Mouse (Mus musculus) midbrain, embryonic 11.5 days (tissue): ENCODE results near the gene Syn1. TPM values are rescaled to one million over a fixed set of nuclear protein-coding genes. Genes with fewer than 3 reads are reported as not detected.
A peak's percentile ranks its signal among the peaks of the same experiment; 100 is the strongest.

Experiments used
- ATAC-seq: fragments of 200-750 bp; cut with Nextera tagmentation; 2 replicates; pipeline ENCODE4 v1.8.0; 2017; ENCODE audit warnings: moderate TSS enrichment, moderate library complexity; ENCODE audit not compliant: low FRiP score
- DNase-seq: peaks from one replicate; pipeline ENCODE4 v3.0.0; 2015; ENCODE audit warnings: low spot score; ENCODE audit errors: missing footprints
- H3K27ac ChIP-seq: fragments of 300-500 bp; sonication (generic); 2 replicates; pipeline ENCODE4 v1.5.1; 2014; ENCODE audit warnings: low read depth, low read length
- H3K27me3 ChIP-seq: fragments of 300-500 bp; sonication (generic); 2 replicates; pipeline ENCODE4 v1.6.1; 2014; ENCODE audit warnings: mild to moderate bottlenecking, low read length, moderate library complexity, mixed read lengths; ENCODE audit not compliant: control insufficient read depth, insufficient read depth
- H3K36me3 ChIP-seq: fragments of 300-500 bp; sonication (generic); 2 replicates; pipeline ENCODE4 v1.6.1; 2014; ENCODE audit warnings: mild to moderate bottlenecking, low read length, moderate library complexity, mixed read lengths; ENCODE audit not compliant: control insufficient read depth, insufficient read depth
- H3K4me1 ChIP-seq: fragments of 300-500 bp; sonication (generic); 2 replicates; pipeline ENCODE4 v1.6.1; 2014; ENCODE audit warnings: low read length; ENCODE audit not compliant: control insufficient read depth, insufficient read depth
- H3K4me2 ChIP-seq: fragments of 300-500 bp; sonication (generic); 2 replicates; pipeline ENCODE4 v1.6.1; 2014; ENCODE audit warnings: mild to moderate bottlenecking, moderate library complexity
- H3K4me3 ChIP-seq: fragments of 300-500 bp; sonication (generic); 2 replicates; pipeline ENCODE4 v1.5.1; 2014; ENCODE audit warnings: low read depth, low read length
- H3K9ac ChIP-seq: fragments of 300-500 bp; sonication (generic); 2 replicates; pipeline ENCODE4 v1.6.1; 2014; ENCODE audit warnings: low read length
- H3K9me3 ChIP-seq: fragments of 300-500 bp; sonication (generic); 2 replicates; pipeline ENCODE4 v1.6.1; 2016; ENCODE audit warnings: low read length; ENCODE audit not compliant: control insufficient read depth
- WGBS: fragments of 180-500 bp; shearing (Covaris S2); extraction: QIAGEN DNeasy Blood & Tissue Kit; methylation state at CpG from one replicate; pipeline ENCODE4 v1.1.7; 2014; 5-methylcytosine and 5-hydroxymethylcytosine counted together
- polyA plus RNA-seq: library from polyadenylated mRNA; unstranded; fragments of >200 nt; fragmentation: Nextera tagmentation; extraction: Ambion mirVana; gene quantifications from 2 replicates; pipeline ENCODE4 v1.2.1, GENCODE M21; 2014

Gene Syn1
- polyA plus RNA-seq, 1 experiment from 2014 or later = 14.8 TPM

DNA sequence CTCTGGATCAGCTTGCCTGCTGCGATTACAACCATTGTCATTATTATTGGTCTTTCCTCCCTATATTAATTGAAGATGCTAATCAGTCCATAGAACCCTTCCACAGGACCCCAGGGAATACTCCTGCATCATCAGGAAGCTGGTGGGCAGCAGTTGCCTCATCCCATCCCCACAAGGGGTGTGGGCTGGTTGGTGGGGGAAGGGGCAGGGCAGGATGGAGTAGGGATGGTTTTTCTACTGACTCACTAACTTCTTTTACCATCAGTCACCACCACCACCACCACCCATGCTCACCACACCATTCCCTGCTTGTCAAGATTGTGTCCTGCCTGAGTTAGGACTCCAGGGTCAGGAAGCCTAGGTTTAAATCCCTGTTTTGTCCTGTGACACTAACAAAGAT lies 51.6 kb downstream of the Syn1 start:
- no peak overlapping the region for H3K9ac ChIP-seq
- H3K27me3 ChIP-seq = no peaks in the 10 kb centered on the region
- no peaks in the 10 kb centered on the region for H3K9me3 ChIP-seq
- no peak for DNase-seq
- no peak overlapping the region for H3K4me2 ChIP-seq
- no peaks in the 10 kb centered on the region for H3K36me3 ChIP-seq
- no peak overlapping the region for H3K27ac ChIP-seq
- no peak overlapping the region for H3K4me3 ChIP-seq
- 62% methylated on average over 1 of the region's 1 CpGs for WGBS
- no peak for ATAC-seq
- peaks cover 4% of the 10 kb centered on the region; the same call in 1 of the 2 replicates for H3K4me1 ChIP-seq

DNA sequence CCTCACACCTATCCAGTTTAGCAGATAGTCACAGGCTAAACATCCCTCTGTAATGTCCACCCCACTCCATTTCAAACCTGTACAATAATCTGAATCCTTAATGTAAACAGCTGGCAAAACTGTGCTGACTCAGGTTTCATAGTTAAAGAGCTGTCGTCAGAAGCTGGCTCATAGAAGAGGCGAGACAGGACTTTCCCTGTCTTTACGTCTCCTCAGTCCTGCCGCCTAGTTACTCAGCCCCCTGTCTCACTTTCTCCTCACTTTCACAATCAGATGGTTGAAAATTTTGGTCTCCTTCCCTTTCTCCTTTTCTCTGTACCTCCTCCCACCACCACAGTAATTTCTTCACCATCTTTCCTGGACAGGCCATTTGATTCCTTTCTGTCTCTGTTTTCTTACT lies 52.7 kb downstream of the Syn1 start:
- H3K4me2 ChIP-seq = no peak overlapping the region
- no peak overlapping the region for H3K4me3 ChIP-seq
- 79% methylated on average over 4 of the region's 4 CpGs for WGBS
- H3K36me3 ChIP-seq = no peaks in the 10 kb centered on the region
- DNase-seq (no peak), ATAC-seq (no peak)
- no peaks in the 10 kb centered on the region for H3K4me1 ChIP-seq
- no peaks in the 10 kb centered on the region for H3K27me3 ChIP-seq
- no peaks in the 10 kb centered on the region for H3K9me3 ChIP-seq
- H3K9ac ChIP-seq = no peak overlapping the region
- H3K27ac ChIP-seq = no peak overlapping the region

DNA sequence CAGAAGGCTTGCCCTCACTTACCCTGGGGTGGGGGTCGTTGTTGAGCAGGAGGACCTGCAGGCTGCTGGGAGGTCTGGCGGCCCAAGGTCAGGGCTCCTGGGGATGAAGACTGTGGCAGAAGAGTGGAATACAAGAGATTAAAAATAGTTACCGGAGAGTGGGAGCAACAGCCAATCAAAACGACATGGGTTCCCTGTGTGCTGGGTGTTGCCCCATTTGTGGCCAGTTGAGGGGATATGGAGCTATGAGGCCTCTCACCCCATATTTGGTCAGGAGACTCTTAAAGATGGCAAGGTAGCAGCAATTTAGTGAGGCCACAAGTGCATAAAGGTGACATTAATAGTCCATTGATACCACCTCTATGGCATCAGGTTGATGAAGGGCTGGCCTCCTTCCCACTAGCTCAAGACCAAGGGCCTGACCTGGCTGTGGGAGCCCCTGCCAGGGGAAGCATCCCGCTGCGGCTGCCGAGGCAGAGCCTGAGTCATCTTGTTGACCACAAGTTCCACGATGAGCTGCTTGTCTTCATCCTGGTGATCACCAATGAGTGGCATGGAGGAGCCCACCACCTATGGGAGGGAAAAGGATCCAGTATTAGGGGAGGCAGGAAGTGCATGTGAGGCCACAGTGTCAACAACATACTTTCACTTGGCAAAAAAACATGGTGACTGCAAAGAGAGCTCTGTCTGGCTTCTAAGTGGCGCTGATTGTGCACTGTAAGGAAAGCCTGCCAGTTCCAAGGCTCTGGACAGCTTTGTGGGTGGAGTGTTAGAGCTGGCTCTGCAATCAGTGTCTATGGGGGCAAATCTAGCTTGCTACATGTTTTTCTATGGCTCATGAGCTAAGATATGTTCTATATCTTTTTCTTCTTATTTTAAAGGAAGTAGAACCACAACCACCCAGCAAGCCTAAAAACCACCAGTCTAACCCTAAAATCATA lies 57.4 kb downstream of the Syn1 start:
- DNase-seq (no peak), ATAC-seq (no peak)
- H3K27ac ChIP-seq = no peak overlapping the region
- H3K9me3 ChIP-seq = no peaks in the 10 kb centered on the region
- 83% methylated on average over 9 of the region's 9 CpGs for WGBS
- H3K4me1 ChIP-seq = no peaks in the 10 kb centered on the region
- H3K4me3 ChIP-seq = no peak overlapping the region
- no peak overlapping the region for H3K4me2 ChIP-seq
- no peaks in the 10 kb centered on the region for H3K36me3 ChIP-seq
- H3K9ac ChIP-seq = no peak overlapping the region
- no peaks in the 10 kb centered on the region for H3K27me3 ChIP-seq

DNA sequence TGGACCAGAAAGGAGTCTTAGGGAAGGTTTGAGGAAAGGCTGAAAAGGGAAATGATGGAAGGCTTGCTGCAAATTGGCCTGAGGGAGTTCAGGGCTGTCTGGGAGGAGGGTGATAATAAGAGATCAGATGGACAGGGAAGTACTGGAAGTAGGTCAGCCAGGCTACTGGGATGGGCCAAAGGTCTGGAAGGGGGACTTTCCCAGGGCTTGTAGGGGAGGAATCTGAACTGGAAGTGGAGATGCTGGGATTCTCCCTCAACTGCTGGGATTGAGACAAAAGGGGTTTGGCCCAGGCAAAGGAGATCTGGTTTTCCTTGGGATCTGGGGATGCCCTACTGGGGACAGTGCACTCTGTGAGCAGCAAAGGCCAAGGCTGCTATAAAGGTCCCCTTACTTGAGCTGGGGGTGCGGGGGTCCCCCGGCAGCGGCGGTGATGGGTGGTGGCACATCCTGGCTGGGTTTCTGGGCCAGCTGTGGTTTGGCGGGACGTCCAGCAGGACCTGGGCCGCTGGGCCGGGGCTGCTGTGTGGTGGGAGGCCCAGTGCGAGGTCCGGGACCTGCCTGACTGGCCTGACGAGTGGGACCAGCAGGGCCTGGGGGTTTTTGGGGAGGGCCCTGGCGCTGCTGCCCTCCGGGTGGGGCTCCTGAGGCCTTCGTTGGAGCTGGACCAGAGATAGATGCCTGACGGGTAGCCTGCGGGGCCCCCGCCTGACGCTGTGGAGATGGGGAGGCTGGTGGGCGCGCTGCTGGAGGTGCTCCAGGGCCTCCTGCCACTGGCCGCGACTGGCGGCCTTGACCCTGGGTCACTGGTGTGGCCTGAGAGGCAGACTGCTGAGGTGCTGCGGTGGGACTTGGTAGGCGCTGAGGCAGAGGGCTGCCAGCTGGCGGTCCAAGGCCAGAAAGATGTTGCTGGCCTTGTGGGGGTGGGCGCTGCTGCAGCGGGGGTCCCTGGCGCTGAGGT lies 58.4 kb downstream of the Syn1 start:
- ATAC-seq = peak; percentile 38; the same call in 1 of the 2 replicates
- Histone ChIP-seq H3K27me3 (no peaks in the 10 kb centered on the region), H3K9me3 (no peaks in the 10 kb centered on the region), H3K4me3 (no peak overlapping the region), H3K4me1 (no peaks in the 10 kb centered on the region), H3K27ac (no peak overlapping the region), H3K36me3 (no peaks in the 10 kb centered on the region), H3K4me2 (no peak overlapping the region), H3K9ac (no peak overlapping the region)
- no peak for DNase-seq
- 46% methylated on average over 27 of the region's 29 CpGs for WGBS

DNA sequence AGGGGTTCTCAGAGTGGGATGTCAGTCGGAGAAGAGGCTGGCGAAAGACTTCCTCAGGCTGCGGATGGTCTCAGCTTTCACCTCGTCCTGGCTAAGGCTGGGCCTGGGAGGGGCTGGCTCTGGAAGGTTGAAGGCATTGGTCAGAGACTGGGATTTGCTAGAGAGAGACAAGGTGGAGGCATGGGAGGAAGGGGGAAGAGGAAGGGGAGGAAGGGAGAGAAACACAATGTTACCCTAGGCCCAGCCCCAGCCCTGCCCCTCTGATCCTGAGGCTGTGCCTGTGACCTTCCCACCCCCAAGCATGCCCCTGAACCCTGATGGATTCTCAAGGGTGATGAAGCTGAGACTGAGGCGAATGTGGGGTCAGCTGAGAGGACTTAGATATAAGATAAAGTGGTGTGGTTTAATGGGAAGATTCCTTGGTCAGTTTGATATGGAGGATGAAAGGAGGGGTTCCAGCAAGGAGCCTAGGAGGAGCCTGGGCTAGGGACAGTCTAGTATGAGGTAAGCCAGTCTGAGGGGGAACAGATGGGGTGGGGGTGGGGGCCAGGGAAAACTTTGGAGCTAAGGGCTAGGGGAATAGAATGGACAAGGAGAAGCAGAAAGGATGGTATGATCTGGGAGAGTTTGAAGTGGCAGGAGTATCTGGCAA lies 59.2 kb downstream of the Syn1 start:
- Histone ChIP-seq H3K9me3 (no peaks in the 10 kb centered on the region), H3K27me3 (no peaks in the 10 kb centered on the region), H3K4me1 (no peaks in the 10 kb centered on the region), H3K36me3 (no peaks in the 10 kb centered on the region), H3K4me3 (no peak overlapping the region), H3K9ac (no peak overlapping the region), H3K4me2 (no peak overlapping the region), H3K27ac (no peak overlapping the region)
- ATAC-seq (0 out of 2 replicates have a peak, but pooled peaks have one; percentile 25), DNase-seq (no peak)
- 46% methylated on average over 5 of the region's 5 CpGs for WGBS

DNA sequence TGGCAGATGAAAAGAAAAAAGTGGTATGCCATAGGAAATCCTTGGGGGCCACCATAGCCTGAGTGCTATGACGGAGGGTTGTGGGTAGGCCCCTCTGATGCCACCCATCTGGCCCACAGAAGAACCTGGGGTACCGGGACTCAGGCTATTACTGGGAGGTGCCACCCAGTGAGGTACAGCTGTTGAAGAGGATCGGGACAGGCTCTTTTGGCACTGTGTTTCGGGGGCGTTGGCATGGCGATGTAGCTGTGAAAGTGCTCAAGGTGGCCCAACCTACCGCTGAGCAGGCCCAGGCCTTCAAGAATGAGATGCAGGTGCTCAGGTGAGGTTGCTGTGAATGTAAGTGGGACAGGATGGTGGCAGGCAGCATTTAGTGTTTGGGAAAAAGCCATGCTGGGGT lies 67.0 kb downstream of the Syn1 start:
- H3K4me3 ChIP-seq = no peak overlapping the region
- no peaks in the 10 kb centered on the region for H3K9me3 ChIP-seq
- H3K36me3 ChIP-seq = no peaks in the 10 kb centered on the region
- ATAC-seq (no peak), DNase-seq (no peak)
- H3K9ac ChIP-seq = no peak overlapping the region
- WGBS = 94% methylated on average over 7 of the region's 7 CpGs
- H3K4me2 ChIP-seq = no peak overlapping the region
- H3K27me3 ChIP-seq = no peaks in the 10 kb centered on the region
- H3K4me1 ChIP-seq = peaks cover 5% of the 10 kb centered on the region; the same call in 1 of the 2 replicates
- no peak overlapping the region for H3K27ac ChIP-seq

DNA sequence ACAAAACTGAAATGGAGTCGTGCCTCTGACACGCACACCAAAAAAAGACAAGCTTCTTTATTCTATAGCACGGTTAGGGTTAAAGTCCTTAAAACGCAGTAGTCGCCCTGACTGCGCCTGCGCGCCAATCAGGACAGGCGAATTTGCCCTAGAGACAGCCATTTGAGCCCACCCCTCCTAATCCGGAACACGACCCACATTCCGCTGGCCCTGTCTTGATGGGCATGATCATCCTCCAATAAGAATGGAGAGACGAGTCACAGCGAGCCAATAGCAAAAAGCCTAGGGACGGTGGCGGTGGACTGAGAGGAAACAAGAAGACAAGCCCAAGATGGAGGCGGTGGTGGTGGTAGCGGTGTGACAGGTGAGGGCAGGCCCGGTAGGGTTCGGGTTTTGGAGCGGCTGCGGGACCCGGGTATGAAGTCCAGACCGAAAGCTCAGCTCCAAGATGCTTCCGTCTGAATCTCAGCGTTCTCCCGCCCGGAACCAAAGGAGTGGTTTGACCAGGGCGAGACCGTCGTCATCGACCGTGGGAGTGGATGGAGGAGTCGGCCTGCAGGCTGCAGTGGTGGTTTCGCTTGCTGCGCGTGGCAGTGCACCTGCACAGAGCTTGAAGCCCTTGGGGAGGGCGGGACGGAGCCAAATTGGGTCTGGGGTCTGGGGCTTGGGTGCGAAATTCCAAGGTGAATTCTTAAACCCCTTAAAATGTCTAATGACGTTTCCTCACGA lies 72.4 kb downstream of the Syn1 start:
- 15% methylated on average over 41 of the region's 42 CpGs for WGBS
- Histone ChIP-seq H3K4me2 (peak overlapping the region; percentile 53), H3K36me3 (no peaks in the 10 kb centered on the region), H3K9me3 (no peaks in the 10 kb centered on the region), H3K4me1 (peaks cover 5% of the 10 kb centered on the region; the same call in 1 of the 2 replicates), H3K27ac (no peak overlapping the region), H3K9ac (peak overlapping the region; percentile 68), H3K4me3 (peak overlapping the region; percentile 61), H3K27me3 (no peaks in the 10 kb centered on the region)
- ATAC-seq (peak; percentile 99), DNase-seq (peak; percentile 95)

DNA sequence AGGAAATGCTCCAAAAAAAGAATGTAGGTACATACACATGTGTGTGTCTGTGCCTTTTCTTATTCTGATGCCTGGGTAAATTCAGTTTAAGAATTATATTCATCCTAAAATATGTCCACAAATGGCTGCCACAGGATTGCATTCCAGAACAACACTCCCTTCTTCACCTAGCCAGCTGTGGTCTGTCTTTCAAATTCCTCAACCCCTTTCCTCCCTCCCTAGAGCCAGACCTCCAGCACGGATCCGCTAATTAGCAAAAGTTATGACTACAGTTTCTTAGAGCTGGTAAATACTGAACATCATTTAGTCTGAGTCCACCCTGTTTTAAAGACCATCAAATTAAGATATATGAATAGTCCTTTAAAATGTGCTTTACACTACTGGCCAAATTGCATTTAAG lies 73.0 kb downstream of the Syn1 start:
- no peak overlapping the region for H3K4me3 ChIP-seq
- no peak overlapping the region for H3K9ac ChIP-seq

More for the DNA sequence above, 73.0 kb downstream of the Syn1 start:
- DNase-seq (no peak), ATAC-seq (peak; percentile 17)
- no peaks in the 10 kb centered on the region for H3K27me3 ChIP-seq
- peaks cover 5% of the 10 kb centered on the region; the same call in 1 of the 2 replicates for H3K4me1 ChIP-seq
- H3K36me3 ChIP-seq = no peaks in the 10 kb centered on the region
- WGBS = 20% methylated on average over 2 of the region's 2 CpGs
- H3K27ac ChIP-seq = no peak overlapping the region
- H3K4me2 ChIP-seq = peak overlapping the region; percentile 25
- no peaks in the 10 kb centered on the region for H3K9me3 ChIP-seq
